Mouse (Mus musculus) hindbrain, embryonic 16.5 days (tissue): ENCODE measurements at regions not wholly inside any gene's neighbourhood (a gene's known extent, or its start where the extent isn't known, plus 50 kb on each side); places are given as distances from the start of the nearest gene placed in this dataset.
A peak's percentile ranks its signal among the peaks of the same experiment; 100 is the strongest.
"Not testable (repeated sequence)": the region's sequence is repeated elsewhere in the genome, so short reads cannot be mapped to it uniquely, and the experiment has no call there.

Source experiments
- ATAC-seq: fragments of 200-750 bp; cut with Nextera tagmentation; 2 replicates; pipeline ENCODE4 v1.8.0; 2017; ENCODE audit warnings: moderate TSS enrichment, moderate library complexity
- H3K27ac ChIP-seq: fragments of 300-500 bp; sonication (generic); 2 replicates; pipeline ENCODE4 v1.5.1; 2014; ENCODE audit warnings: low read depth, mild to moderate bottlenecking, control low read depth, low read length, moderate library complexity
- H3K27me3 ChIP-seq: fragments of 300-500 bp; sonication (generic); replicated peaks from 2 replicates; pipeline ENCODE4 v1.6.1; 2014; ENCODE audit warnings: low read length; ENCODE audit not compliant: control insufficient read depth, insufficient read depth
- H3K36me3 ChIP-seq: fragments of 300-500 bp; sonication (generic); 2 replicates; pipeline ENCODE4 v1.6.1; 2014; ENCODE audit warnings: mild to moderate bottlenecking, low read length, moderate library complexity, mixed read lengths; ENCODE audit not compliant: control insufficient read depth, insufficient read depth
- H3K4me1 ChIP-seq: fragments of 300-500 bp; sonication (generic); 2 replicates; pipeline ENCODE4 v1.6.1; 2014; ENCODE audit warnings: low read depth, low read length; ENCODE audit not compliant: control insufficient read depth, insufficient read depth
- H3K4me2 ChIP-seq: fragments of 300-500 bp; sonication (generic); 2 replicates; pipeline ENCODE4 v1.6.1; 2014; ENCODE audit warnings: mild to moderate bottlenecking, low read length, control low read depth, moderate library complexity
- H3K4me3 ChIP-seq: fragments of 300-500 bp; sonication (generic); 2 replicates; pipeline ENCODE4 v1.5.1; 2014; ENCODE audit warnings: mild to moderate bottlenecking, low read length, control low read depth, moderate library complexity
- H3K9ac ChIP-seq: fragments of 300-500 bp; sonication (generic); 2 replicates; pipeline ENCODE4 v1.6.1; 2014; ENCODE audit warnings: low read depth, mild to moderate bottlenecking, control low read depth, low read length, moderate library complexity
- H3K9me3 ChIP-seq: fragments of 300-500 bp; sonication (generic); 2 replicates; pipeline ENCODE4 v1.6.1; 2014; ENCODE audit warnings: mild to moderate bottlenecking, low read length, moderate library complexity; ENCODE audit not compliant: control insufficient read depth
- WGBS: fragments of 180-500 bp; shearing (Covaris S2); extraction: QIAGEN DNeasy Blood & Tissue Kit; methylation state at CpG from one replicate; pipeline ENCODE4 v1.1.7; 2014; 5-methylcytosine and 5-hydroxymethylcytosine counted together

DNA sequence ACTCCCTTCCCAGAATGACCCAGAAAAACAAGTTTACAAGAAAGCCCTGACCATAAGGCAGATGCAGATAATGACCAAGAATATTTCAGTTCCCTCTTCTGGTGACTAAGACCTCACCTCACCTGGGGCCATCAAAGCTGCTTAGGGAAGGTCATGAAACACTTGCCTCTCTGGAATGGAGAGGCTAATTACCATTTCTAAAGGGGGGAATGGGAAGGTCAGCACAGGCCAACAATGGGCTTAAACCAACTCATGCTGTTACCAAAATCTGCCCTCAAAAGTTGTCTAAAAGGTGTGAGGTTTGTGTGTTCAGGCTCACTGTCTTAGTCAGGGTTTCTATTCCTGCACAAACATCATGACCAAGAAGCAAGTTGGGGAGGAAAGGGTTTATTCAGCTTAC, 123.0 kb downstream of the Sgo2b start:
- ATAC-seq = no peak
- H3K27ac ChIP-seq = no peak overlapping the region
- no peak overlapping the region for H3K9ac ChIP-seq
- no peaks in the 10 kb centered on the region for H3K9me3 ChIP-seq
- no peak overlapping the region for H3K4me3 ChIP-seq
- no peaks in the 10 kb centered on the region for H3K4me1 ChIP-seq
- H3K4me2 ChIP-seq = no peak overlapping the region
- no peaks in the 10 kb centered on the region for H3K36me3 ChIP-seq
- H3K27me3 ChIP-seq = no peaks in the 10 kb centered on the region

GRCm38 (mm10) chr8:63828141-63828540, 123.9 kb downstream of the Sgo2b start:
- Histone ChIP-seq H3K9ac (no peak overlapping the region), H3K27ac (no peak overlapping the region), H3K4me1 (no peaks in the 10 kb centered on the region), H3K27me3 (no peaks in the 10 kb centered on the region), H3K36me3 (no peaks in the 10 kb centered on the region), H3K4me3 (no peak overlapping the region), H3K4me2 (no peak overlapping the region), H3K9me3 (no peaks in the 10 kb centered on the region)
- no peak for ATAC-seq

- Histone ChIP-seq H3K27ac (no peak overlapping the region), H3K4me3 (no peak overlapping the region), H3K9ac (no peak overlapping the region), H3K4me2 (no peak overlapping the region), H3K36me3 (no peaks in the 10 kb centered on the region), H3K4me1 (no peaks in the 10 kb centered on the region), H3K27me3 (no peaks in the 10 kb centered on the region), H3K9me3 (no peaks in the 10 kb centered on the region)
- no peak for ATAC-seq
- 27% methylated on average over 2 of the region's 2 CpGs for WGBS
Observed at GRCm38 (mm10) chr8:63784496-63784895, 167.6 kb downstream of the Sgo2b start.

DNA sequence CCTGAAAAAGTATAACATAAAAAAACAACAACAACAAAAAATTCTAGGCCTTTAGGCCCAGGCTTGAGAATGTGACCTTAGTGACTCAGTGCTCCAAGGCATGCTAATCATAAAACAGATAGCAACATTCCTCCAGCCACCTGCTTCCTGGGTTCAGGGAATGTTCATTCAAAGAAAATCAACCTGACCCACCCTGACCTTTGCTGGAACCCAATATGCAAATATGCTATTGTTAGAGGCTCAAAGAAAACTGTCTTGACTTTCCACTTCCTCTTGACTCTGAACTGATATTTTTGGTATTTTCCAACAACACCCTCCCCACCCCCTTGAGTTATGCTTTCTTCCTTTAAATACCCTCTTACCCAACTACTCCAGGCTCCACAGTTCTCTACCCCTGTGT, 191.2 kb downstream of the Sgo2b start:
- H3K27ac ChIP-seq = no peak overlapping the region
- H3K27me3 ChIP-seq = no peaks in the 10 kb centered on the region
- H3K4me3 ChIP-seq = no peak overlapping the region
- no peak for ATAC-seq
- H3K4me2 ChIP-seq = no peak overlapping the region
- no peak overlapping the region for H3K9ac ChIP-seq
- H3K36me3 ChIP-seq = no peaks in the 10 kb centered on the region
- H3K9me3 ChIP-seq = no peaks in the 10 kb centered on the region
- no peaks in the 10 kb centered on the region for H3K4me1 ChIP-seq

DNA sequence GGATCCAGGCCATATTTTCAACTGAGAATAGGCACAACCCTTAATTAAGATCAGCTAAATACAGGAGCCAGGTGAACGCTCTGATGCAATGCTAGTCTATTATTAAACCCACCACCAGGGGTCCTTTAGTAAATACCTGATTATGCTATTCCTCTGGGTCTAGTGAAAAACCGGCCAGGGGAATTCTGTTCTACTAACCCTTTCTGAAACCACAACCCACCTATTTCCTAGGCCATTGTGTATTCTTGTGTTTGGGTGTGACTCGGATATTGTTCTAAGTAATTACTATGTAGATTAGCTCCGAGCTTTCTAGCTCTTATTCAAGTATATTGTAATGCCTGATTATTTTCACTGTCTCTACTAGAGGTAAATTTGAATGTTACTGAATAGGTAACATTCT, 192.1 kb downstream of the Sgo2b start:
- not testable (repeated sequence) for H3K4me3 ChIP-seq, H3K36me3 ChIP-seq, H3K4me2 ChIP-seq, H3K4me1 ChIP-seq, ATAC-seq, H3K9ac ChIP-seq, H3K9me3 ChIP-seq, H3K27ac ChIP-seq, H3K27me3 ChIP-seq
- 75% methylated on average over 4 of the region's 4 CpGs for WGBS

DNA sequence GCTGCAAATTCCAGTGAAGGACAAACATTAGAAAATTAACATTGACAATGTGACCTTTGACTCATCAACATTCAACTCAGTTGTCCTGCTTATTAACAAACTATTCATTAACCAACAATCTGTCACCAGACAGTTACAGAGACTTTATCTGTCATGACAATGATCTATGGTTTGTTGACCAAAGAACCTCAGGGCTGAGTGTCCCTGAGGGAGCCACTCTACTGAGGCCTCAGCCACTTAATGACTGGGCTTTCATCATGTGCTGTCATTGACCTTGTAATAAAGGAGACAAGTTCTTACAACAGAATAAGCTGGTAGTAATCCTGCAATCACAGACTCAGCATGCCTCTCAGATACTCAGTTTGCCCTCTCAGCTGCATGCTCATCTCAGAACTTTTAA, 196.8 kb downstream of the Sgo2b start:
- H3K9ac ChIP-seq = no peak overlapping the region
- H3K9me3 ChIP-seq = no peaks in the 10 kb centered on the region
- H3K27me3 ChIP-seq = no peaks in the 10 kb centered on the region
- no peak overlapping the region for H3K27ac ChIP-seq
- H3K36me3 ChIP-seq = no peaks in the 10 kb centered on the region
- H3K4me2 ChIP-seq = no peak overlapping the region
- no peak overlapping the region for H3K4me3 ChIP-seq
- no peaks in the 10 kb centered on the region for H3K4me1 ChIP-seq
- peak; percentile 77 for ATAC-seq

DNA sequence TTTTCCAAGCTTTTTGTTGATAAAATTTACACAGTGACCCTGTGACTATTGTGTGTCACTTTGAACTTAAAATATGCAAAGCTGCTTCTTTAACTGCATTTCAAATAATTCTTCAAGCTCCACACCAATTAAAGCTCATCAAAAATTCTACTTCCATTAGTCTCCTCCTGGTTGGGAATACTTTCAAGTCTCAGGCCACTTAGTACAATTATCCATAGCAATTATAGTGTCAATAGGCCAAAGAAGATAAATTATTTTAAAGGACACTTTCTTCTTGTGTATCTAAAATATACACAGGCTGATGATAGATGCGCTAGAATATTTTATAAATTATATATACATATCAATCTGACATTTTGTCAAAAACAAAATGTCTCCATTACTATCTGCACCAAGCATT, 197.2 kb downstream of the Sgo2b start:
- H3K4me2 ChIP-seq = no peak overlapping the region
- H3K9ac ChIP-seq = no peak overlapping the region
- 76% methylated on average over 1 of the region's 1 CpGs for WGBS
- ATAC-seq = no peak
- no peak overlapping the region for H3K4me3 ChIP-seq
- no peak overlapping the region for H3K27ac ChIP-seq
- no peaks in the 10 kb centered on the region for H3K36me3 ChIP-seq
- no peaks in the 10 kb centered on the region for H3K9me3 ChIP-seq
- H3K4me1 ChIP-seq = no peaks in the 10 kb centered on the region
- no peaks in the 10 kb centered on the region for H3K27me3 ChIP-seq

DNA sequence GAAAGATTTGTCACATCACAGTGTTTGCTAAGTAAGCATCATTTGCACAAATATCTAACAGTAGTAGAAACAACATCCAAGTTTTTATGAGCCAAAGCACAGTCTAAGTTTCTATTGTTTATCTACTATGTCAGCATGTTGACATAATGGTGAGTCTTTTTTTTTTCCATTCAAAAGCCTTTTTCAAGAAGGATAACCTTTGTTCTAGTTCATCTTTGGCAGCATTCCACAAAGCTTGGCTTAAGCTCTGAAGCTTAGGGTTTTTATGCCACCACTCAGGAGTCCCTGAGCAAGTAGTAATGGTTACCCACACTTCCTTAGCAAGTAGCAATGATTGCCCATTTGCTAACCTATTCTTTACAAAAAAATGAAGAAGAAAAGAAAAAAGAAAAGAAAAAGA, 198.8 kb downstream of the Sgo2b start:
- no peak for ATAC-seq
- Histone ChIP-seq H3K4me3 (no peak overlapping the region), H3K9ac (no peak overlapping the region), H3K27me3 (no peaks in the 10 kb centered on the region), H3K4me1 (no peaks in the 10 kb centered on the region), H3K9me3 (no peaks in the 10 kb centered on the region), H3K36me3 (no peaks in the 10 kb centered on the region), H3K4me2 (no peak overlapping the region), H3K27ac (no peak overlapping the region)

GRCm38 (mm10) chr8:63734411-63734810, 217.6 kb downstream of the Sgo2b start:
- ATAC-seq = no peak
- H3K9me3 ChIP-seq = peaks cover 2% of the 10 kb centered on the region; the same call in 1 of the 2 replicates
- no peak overlapping the region for H3K9ac ChIP-seq

DNA sequence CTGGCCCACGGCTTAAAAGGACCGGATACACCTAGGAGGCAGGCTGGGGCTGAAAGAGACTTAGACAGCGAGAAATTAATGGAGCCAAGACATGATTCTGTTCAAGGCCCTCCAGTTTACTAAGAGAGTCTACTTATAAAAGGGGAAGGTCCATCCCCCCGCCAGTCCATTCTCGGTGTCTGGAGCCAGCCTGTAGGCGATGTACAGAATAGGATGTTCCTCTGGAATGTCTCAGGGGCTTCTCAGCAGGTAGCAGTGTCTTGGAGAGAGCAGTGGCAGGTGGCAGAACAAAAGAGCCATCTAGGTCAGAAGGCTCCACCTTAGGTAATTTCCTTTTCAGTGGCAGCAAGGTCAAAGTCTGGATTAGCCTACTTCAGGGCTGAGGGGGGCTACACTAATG, 221.3 kb downstream of the Sgo2b start:
- not testable (repeated sequence) for H3K27me3 ChIP-seq, H3K9me3 ChIP-seq, H3K27ac ChIP-seq, H3K36me3 ChIP-seq, H3K9ac ChIP-seq, H3K4me1 ChIP-seq, H3K4me2 ChIP-seq, ATAC-seq, H3K4me3 ChIP-seq
- WGBS = 85% methylated on average over 6 of the region's 6 CpGs

More at GRCm38 (mm10) chr8:63734411-63734810, 217.6 kb downstream of the Sgo2b start:
- H3K4me2 ChIP-seq = no peak overlapping the region
- H3K4me3 ChIP-seq = no peak overlapping the region
- no peak overlapping the region for H3K27ac ChIP-seq
- H3K4me1 ChIP-seq = no peaks in the 10 kb centered on the region
- no peaks in the 10 kb centered on the region for H3K27me3 ChIP-seq
- H3K36me3 ChIP-seq = no peaks in the 10 kb centered on the region
